9 mouse cellular contexts compared by ENCODE assay signal in the genomic region with DNA sequence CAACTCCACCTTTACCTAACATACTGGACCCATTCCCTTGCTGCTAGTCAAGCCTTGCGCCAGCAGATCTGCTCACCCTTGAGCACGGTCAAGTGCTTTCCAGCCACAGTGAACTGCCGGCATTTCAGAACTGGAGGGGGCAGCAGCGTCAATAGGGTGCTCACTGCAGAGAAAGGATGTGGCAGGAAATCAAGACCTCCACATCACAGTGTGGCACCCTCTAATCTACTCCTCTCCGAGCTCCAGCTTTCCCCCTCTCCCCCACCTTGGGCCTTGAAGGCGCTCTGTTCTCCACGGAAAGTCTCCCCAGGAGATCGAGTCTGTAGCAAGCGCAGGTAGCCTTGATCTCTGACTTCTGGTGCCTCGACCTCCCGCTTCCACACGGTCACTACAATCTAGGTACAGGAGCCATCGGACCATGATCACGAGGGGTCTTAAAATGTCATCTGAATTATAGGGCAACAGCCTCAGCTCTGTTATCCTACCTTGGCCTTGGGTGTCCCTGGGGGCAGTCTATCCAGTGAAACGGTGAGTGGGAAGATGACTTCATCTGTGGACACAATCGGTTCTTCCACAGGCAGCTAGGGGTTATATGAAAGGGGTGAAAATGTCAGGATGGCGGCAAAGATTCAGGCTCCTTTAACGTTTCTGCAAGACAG. TPM values are rescaled to one million over a fixed set of nuclear protein-coding genes. Genes with fewer than 3 reads are reported as not detected.
DNase-seq lines count a peak whose midpoint lies in the region; ATAC-seq and TF ChIP-seq lines count a peak whose summit lies in the region.
"Had no signal": no experiment of that assay in that cellular context is flagged by ENCODE, and none has a peak within 500 bp of the region (broad histone marks: within the 10 kb centered on the region; RNA-seq: fewer than 3 reads in every experiment).

No protein-coding gene starts in this region.

- H3K4me1 ChIP-seq in embryonic facial prominence, embryonic 10.5 days = peaks cover 30% of the 10 kb centered on the region
- peaks cover 14% of the 10 kb centered on the region; the same call in 1 of the 2 replicates for H3K4me1 ChIP-seq in hindbrain, postnatal 0 days (ENCODE audit: insufficient read depth, low read length)

- H3K9me3 ChIP-seq in embryonic facial prominence, embryonic 10.5 days = no peaks in the 10 kb centered on the region
- H3K9me3 ChIP-seq in hindbrain, postnatal 0 days (ENCODE audit: low read length) = no peaks in the 10 kb centered on the region

- TF ChIP-seq CTCF in layer of hippocampus, adult 2 months (conservative IDR thresholded peaks at IDR 0.05) = 0 out of 2 replicates have a peak, but pooled peaks have one; percentile 3
- TF ChIP-seq CTCF in hindbrain, postnatal 0 days (IDR thresholded peaks at IDR 0.05; ENCODE audit: low read depth) = no peak

- no peak for DNase-seq in layer of hippocampus, adult 2 months (ENCODE audit: low spot score in 2 of 2)
- no peak for DNase-seq in layer of hippocampus, postnatal 10 days (ENCODE audit: low spot score in 2 of 2)
- no peak for DNase-seq in embryonic facial prominence, embryonic 10.5 days (ENCODE audit: low spot score)
- no peak for DNase-seq in hindbrain, postnatal 0 days (ENCODE audit: low spot score)
- peak; percentile 37 for DNase-seq in naive thymus-derived CD4-positive, alpha-beta T cell, adult 2 months (ENCODE audit: low read depth)
- DNase-seq in adrenal gland, postnatal 25 days = no peak
- no peak for DNase-seq in left cerebral cortex, postnatal 14 days (ENCODE audit: low spot score in 2 of 2)
- DNase-seq in cerebellum, adult 8-10 months = no peak

- peak overlapping the region; percentile 93 for H3K27ac ChIP-seq in layer of hippocampus, adult 2 months
- peak overlapping the region; percentile 89; the same call in 1 of the 2 replicates for H3K27ac ChIP-seq in embryonic facial prominence, embryonic 10.5 days (replicated peaks)
- H3K27ac ChIP-seq in hindbrain, postnatal 0 days = peak overlapping the region; percentile 84; the same call in 1 of the 2 replicates

- H3K27me3 ChIP-seq in embryonic facial prominence, embryonic 10.5 days (replicated peaks; ENCODE audit: low read depth, poor library complexity, severe bottlenecking) = no peaks in the 10 kb centered on the region
- no peaks in the 10 kb centered on the region for H3K27me3 ChIP-seq in hindbrain, postnatal 0 days (ENCODE audit: insufficient read depth, low read length)

- peak overlapping the region; percentile 90 for H3K9ac ChIP-seq in hindbrain, postnatal 0 days (replicated peaks; ENCODE audit: low read length)

- H3K4me3 ChIP-seq in layer of hippocampus, adult 2 months = peak overlapping the region; percentile 78
- peak overlapping the region; percentile 87 for H3K4me3 ChIP-seq in embryonic facial prominence, embryonic 10.5 days
- peak overlapping the region; percentile 72 for H3K4me3 ChIP-seq in hindbrain, postnatal 0 days (ENCODE audit: low read length)

- peaks cover 65% of the 10 kb centered on the region for H3K36me3 ChIP-seq in embryonic facial prominence, embryonic 10.5 days (replicated peaks)
- H3K36me3 ChIP-seq in hindbrain, postnatal 0 days (ENCODE audit: insufficient read depth, low read length) = peaks cover 25% of the 10 kb centered on the region

- peak overlapping the region; percentile 70 for H3K4me2 ChIP-seq in hindbrain, postnatal 0 days (ENCODE audit: low read depth, low read length)

- intact Hi-C loops in left cerebral cortex, postnatal 14 days (cut with DNase I) = loop anchor here (10.0 kb wide), 1 partner anchor 182 kb away; a partner anchor contains a TSS

- 67% methylated on average over 18 of the region's 18 CpGs for WGBS in embryonic facial prominence, embryonic 10.5 days
- 61% methylated on average over 18 of the region's 18 CpGs for WGBS in hindbrain, postnatal 0 days

- no peak for ATAC-seq in hindbrain, postnatal 0 days

RNA-seq across cellular contexts. Expression of a gene that starts 1.1 kb away (rescaled TPM):
- 10 to 100 TPM; 68.1 to 77.0 TPM for total RNA-seq in layer of hippocampus, adult 2 months (2021)
- total RNA-seq in layer of hippocampus, postnatal 10 days (2021) = 10 to 100 TPM; 76.0 to 84.4 TPM
- 5.7 and 6.1 TPM in 2 replicates for polyA plus RNA-seq in embryonic facial prominence, embryonic 10.5 days (2016; fragmentation: Nextera tagmentation; extraction: Ambion mirVana)
- 63.1 and 89.3 TPM in 2 replicates for total RNA-seq in hindbrain, postnatal 0 days (2014; rRNA removed)
- polyA plus RNA-seq in hindbrain, postnatal 0 days (2015; fragmentation: Nextera tagmentation; extraction: Ambion mirVana) = 13.2 and 13.5 TPM in 2 replicates
- total RNA-seq in adrenal gland, postnatal 25 days (2021) = 31.6 and 38.4 TPM in 2 replicates
- 10 to 100 TPM; 65.6 to 70.2 TPM for total RNA-seq in left cerebral cortex, postnatal 14 days (2021)

RNA-seq across cellular contexts. Expression of a gene that starts 7.4 kb away (rescaled TPM):
- 10 to 100 TPM; 60.0 to 60.9 TPM for total RNA-seq in layer of hippocampus, adult 2 months (2021)
- 10 to 100 TPM; 66.1 to 73.3 TPM for total RNA-seq in layer of hippocampus, postnatal 10 days (2021)
- polyA plus RNA-seq in embryonic facial prominence, embryonic 10.5 days (2016; fragmentation: Nextera tagmentation; extraction: Ambion mirVana) = 38.6 and 40.2 TPM in 2 replicates
- 65.7 and 80.3 TPM in 2 replicates for total RNA-seq in hindbrain, postnatal 0 days (2014; rRNA removed)
- polyA plus RNA-seq in hindbrain, postnatal 0 days (2015; fragmentation: Nextera tagmentation; extraction: Ambion mirVana) = 107 and 110 TPM in 2 replicates
- 79.7 and 96.6 TPM in 2 replicates for total RNA-seq in adrenal gland, postnatal 25 days (2021)
- 10 to 100 TPM; 64.3 to 69.0 TPM for total RNA-seq in left cerebral cortex, postnatal 14 days (2021)

RNA-seq across cellular contexts. Expression of a gene that starts 9.9 kb away (rescaled TPM):
- 1 to 10 TPM; 3.2 to 3.7 TPM for total RNA-seq in layer of hippocampus, adult 2 months (2021)
- 1 to 10 TPM; 2.8 TPM for total RNA-seq in layer of hippocampus, postnatal 10 days (2021)
- 3.6 and 4.5 TPM in 2 replicates for polyA plus RNA-seq in embryonic facial prominence, embryonic 10.5 days (2016; fragmentation: Nextera tagmentation; extraction: Ambion mirVana)
- 0.97 and 1.5 TPM in 2 replicates for total RNA-seq in hindbrain, postnatal 0 days (2014; rRNA removed)
- 2.1 and 2.5 TPM in 2 replicates for polyA plus RNA-seq in hindbrain, postnatal 0 days (2015; fragmentation: Nextera tagmentation; extraction: Ambion mirVana)
- total RNA-seq in adrenal gland, postnatal 25 days (2021) = not detected in 2 replicates
- 1 to 10 TPM; 3.6 to 4.5 TPM for total RNA-seq in left cerebral cortex, postnatal 14 days (2021)

RNA-seq across cellular contexts. Expression of a gene that starts 17.0 kb away (rescaled TPM):
- under 1 TPM in 1 of 2 experiments, not detected in 1; 0.12 TPM for total RNA-seq in layer of hippocampus, adult 2 months (2021)
- total RNA-seq in layer of hippocampus, postnatal 10 days (2021) = not detected
- 0.11 TPM in 1 of 2 replicates, not detected in the other for polyA plus RNA-seq in embryonic facial prominence, embryonic 10.5 days (2016; fragmentation: Nextera tagmentation; extraction: Ambion mirVana)
- not detected in 2 replicates for total RNA-seq in hindbrain, postnatal 0 days (2014; rRNA removed)
- polyA plus RNA-seq in hindbrain, postnatal 0 days (2015; fragmentation: Nextera tagmentation; extraction: Ambion mirVana) = 0.08 and 0.13 TPM in 2 replicates
- total RNA-seq in adrenal gland, postnatal 25 days (2021) = not detected in 2 replicates
- total RNA-seq in left cerebral cortex, postnatal 14 days (2021) = not detected
- total RNA-seq: adrenal gland, postnatal 36 days had no signal

RNA-seq across cellular contexts. Expression of a gene that starts 17.1 kb away (rescaled TPM):
- 1 to 10 TPM; 2.4 to 2.5 TPM for total RNA-seq in layer of hippocampus, adult 2 months (2021)
- 10 to 100 TPM; 11.2 to 11.8 TPM for total RNA-seq in layer of hippocampus, postnatal 10 days (2021)
- 48.1 TPM in 2 replicates for polyA plus RNA-seq in embryonic facial prominence, embryonic 10.5 days (2016; fragmentation: Nextera tagmentation; extraction: Ambion mirVana)
- total RNA-seq in hindbrain, postnatal 0 days (2014; rRNA removed) = 102 and 104 TPM in 2 replicates
- 35.0 and 35.9 TPM in 2 replicates for polyA plus RNA-seq in hindbrain, postnatal 0 days (2015; fragmentation: Nextera tagmentation; extraction: Ambion mirVana)
- 0.81 and 0.91 TPM in 2 replicates for total RNA-seq in adrenal gland, postnatal 25 days (2021)
- total RNA-seq in left cerebral cortex, postnatal 14 days (2021) = 1 to 10 TPM; 1.8 to 2.7 TPM
